Mouse (Mus musculus) layer of hippocampus, postnatal 25 days (tissue): ENCODE measurements around the gene Ino80d. TPM values are rescaled to one million over a fixed set of nuclear protein-coding genes. Genes with fewer than 3 reads are reported as not detected.
"Not testable (repeated sequence)": the region's sequence is repeated elsewhere in the genome, so short reads cannot be mapped to it uniquely, and the experiment has no call there.

ENCODE experiments used
- DNase-seq, 2 experiments: peaks; one replicate each; pipeline ENCODE4 v3.0.0; 2022; ENCODE audit warnings: mixed read lengths in 2 of 2, low spot score in 1 of 2; ENCODE audit errors: extremely low spot score in 1 of 2
- total RNA-seq, 2 experiments: library from RNA; stranded (reverse); gene quantifications; 2 replicates each; pipeline ENCODE4 v1.2.3; 2021

The Ino80d gene
- 10 to 100 TPM; 23.6 to 30.6 TPM for total RNA-seq

DNA sequence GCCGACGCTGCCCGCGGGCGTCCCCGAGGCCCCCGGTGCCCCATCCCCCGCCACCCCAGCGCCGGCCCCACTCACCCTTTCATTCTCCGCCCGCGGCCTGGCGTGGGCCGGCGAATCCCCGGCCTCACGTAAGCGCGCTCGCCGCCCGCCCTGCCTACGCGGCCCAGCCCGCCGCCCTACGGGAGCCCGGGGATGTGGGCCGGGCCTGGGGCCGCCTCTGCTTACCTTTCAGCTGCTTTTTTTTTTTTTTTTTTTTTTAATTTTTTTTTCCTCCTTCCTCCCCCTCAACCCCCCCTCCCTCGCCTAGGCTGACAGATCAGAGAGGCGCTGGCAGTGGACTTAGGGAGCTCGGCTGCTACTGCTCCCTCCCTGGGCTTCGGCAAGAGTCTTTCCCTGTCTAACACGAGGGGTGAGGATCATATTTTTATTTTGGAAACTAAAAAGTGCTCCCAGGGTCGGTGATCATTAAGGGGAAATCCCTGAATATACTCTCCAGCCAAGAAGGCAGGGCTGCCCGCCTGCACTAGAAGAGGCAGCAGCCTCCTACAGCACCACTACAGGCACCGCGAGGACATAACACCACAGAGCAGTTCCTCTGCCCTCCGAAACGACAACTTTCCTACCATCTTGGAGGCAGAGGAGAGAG lies at the start of gene Ino80d:
Gene Ino80d, minus strand, starts transcription at position 532 of the 646 bp plus-strand sequence.
- DNase-seq, result peak; percentile 59 to 69

DNA sequence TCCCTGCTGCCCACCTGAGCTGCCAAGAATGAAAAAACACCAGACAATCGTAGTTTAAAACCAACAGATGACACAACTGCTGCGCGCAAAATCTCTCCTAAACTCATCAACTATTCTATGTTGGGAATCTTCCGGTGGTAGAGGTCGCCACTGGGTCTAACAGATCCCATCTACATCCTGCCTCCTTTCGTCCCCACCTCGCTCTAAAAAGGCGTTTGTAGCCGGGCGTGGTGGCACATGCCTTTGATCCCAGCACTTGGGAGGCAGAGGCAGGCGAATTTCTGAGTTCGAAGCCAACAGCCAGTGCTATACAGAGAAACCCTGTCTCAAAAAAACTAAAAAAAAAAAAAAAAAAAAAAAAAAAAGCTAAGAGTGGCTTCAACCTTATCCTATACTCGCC lies 25.8 kb upstream of the Ino80d start:
- no peak for DNase-seq

DNA sequence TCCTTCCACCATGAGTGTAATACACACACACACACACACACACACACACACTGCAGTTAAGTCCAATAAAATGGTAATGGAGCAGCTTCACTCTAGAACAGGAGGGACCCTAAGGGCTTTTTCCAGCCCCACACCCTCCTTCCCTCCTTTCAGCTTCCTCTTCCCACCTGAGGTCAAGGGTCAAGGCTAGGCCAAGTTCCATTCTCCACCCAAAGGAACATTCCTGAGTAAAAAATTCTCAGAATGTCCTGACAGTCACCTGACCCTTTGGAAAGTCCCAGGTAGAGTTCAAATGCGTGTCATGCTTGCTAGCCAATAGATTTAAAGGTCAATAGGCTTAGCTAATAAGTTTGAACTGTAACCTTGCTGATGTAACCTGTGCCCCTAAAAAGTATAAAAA lies 24.1 kb upstream of the Ino80d start:
- DNase-seq, result not testable (repeated sequence)

DNA sequence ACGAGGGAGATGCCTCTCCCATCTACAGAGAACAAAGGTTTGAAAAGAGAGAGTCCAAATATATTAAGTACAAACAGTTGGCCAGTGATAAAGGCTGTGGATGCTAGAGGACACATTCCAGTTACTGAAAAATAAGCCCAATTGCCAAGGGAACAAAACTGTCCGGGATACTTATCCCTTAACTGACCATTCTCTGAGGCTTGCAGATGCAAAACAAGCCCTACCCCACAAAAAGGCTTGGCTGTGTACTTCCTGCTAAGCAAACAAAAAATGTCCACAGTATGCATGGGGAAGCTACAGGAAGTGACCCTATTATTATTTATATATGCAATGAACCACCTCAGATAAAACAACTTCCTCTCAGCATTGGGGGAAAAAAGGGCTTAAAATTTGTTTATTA lies 23.5 kb upstream of the Ino80d start:
- no peak for DNase-seq

DNA sequence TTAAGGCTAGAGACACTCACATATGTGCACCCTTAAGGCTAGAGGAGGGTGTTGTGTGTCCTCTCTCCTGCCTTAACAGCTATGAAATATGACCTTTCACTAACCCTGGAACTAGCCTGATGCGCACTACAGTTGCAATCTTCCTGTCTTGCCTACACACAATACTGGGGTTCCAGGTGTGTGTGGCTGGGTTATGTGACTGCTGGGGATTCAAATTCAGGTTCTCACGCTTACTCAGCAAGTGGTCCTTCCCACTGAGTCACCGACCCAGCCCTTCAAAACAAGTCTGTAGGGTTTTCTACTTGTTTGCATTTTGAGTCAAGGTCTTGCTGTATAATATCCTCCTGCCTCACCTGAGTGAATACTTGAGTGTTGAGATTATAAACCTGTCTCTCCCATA lies 20.1 kb upstream of the Ino80d start:
- DNase-seq, result no peak

DNA sequence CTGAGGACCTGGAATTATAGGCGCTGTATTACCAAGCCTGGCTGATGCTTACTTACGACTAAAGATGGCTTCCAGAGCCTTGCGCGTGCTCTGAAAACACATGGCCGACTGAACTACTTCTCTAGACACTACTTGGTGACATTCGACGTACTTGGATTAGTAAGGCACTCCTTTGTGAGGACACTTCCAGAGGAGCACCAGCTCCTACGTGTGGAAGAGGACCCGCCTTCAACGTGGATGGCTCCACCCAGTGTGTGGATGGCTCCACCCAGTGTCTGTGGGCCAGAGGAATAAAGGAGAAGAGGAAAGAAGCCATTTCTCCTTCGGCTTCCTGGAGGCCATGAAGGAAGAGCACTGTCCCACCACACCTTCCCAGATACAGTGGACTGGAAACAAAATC lies 17.3 kb upstream of the Ino80d start:
- no peak for DNase-seq

DNA sequence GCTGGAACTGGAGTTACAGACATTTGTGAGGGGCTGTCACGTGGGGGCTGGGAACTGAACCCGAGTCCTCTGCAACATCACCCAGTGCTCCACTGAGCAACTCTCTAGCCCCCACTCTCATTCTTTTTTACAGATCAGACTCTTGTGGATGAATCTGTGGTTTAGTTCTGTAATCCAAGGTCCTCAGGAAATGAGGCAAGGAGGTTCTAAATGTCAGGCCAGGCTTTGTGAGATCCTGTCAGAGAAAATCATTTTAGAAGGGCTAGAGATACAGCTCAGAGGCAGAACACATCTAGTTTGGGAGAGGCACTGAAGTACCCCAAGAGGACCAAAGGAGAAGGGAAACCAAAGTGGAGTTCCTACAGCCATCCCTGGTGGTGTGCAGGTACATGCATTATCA lies 16.4 kb upstream of the Ino80d start:
- no peak for DNase-seq

DNA sequence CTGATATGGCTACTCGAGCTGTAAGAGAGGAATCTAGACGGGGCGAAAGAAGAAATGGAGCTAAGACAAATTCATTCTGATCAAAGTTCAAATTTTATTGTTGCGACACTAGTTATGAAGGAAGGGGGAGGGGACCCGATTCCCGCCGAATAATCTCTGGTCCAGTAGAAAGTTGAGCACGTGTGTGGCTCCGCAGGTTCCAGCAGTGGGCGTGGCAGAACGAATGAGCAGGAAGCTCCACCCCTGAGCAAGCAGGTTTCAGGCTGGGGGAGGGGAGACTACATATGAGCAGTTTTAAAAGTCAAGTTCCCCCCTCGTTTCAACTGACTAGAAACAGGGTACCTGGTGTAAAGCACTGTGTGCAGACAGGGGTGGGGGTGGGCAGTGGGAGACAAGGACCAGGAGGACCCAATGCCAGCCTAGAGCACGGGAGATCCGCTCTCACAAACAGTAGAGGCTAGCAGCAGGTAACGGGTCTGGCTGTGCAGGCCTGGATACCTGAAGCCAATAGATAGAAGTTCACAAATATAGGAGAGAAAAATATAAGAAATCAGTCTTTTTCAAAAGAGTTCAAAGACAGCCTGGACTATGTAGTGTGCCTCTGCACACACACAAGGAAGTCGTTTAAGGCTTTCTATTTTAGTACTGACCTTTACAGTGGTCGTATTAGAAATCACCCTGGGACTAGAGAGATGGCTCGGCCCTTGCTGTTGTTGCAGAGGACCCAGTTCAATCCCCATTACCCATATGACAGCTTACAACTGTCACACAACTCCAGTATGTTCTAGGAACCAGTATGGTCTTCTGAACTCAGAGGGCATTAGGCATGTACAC lies 15.6 kb upstream of the Ino80d start:
- DNase-seq, result no peak

DNA sequence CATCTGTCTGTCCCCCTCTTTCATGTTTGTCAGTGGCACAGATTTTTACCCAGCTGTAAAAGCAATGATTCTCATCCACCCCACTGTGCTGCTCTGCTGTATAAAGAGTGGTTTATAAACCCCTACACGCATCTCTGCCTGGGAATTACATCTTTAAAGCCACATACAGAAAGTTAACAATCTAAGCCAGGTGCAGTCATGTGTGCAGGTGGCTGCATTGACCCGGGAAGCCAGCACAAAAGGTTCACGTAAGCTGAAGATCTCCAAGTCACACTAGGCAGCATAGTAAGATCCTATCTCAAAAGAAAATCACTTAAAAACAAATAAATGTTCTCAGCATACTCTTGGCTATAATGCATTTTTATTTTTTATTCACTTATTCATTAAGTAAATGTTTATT lies 14.8 kb upstream of the Ino80d start:
- no peak for DNase-seq

DNA sequence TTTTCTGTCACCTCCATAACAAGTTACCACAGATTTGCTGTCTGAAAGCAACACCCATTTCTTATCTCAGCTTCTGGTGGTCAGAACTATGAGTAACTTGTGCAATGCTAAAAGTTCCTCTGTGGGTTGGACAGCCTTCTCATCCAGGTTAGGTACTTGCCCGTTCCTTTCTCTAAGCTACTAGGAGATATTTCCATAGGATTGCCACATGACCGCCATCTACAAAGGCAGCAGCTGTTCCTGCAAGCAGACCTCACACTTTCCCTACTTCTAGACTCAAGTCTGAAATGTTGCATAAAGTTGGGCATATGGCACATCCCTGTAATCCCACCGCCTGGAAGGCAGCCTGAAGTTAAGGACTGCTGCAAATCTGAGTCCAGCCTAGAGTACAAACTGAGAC lies 11.7 kb upstream of the Ino80d start:
- no peak for DNase-seq

DNA sequence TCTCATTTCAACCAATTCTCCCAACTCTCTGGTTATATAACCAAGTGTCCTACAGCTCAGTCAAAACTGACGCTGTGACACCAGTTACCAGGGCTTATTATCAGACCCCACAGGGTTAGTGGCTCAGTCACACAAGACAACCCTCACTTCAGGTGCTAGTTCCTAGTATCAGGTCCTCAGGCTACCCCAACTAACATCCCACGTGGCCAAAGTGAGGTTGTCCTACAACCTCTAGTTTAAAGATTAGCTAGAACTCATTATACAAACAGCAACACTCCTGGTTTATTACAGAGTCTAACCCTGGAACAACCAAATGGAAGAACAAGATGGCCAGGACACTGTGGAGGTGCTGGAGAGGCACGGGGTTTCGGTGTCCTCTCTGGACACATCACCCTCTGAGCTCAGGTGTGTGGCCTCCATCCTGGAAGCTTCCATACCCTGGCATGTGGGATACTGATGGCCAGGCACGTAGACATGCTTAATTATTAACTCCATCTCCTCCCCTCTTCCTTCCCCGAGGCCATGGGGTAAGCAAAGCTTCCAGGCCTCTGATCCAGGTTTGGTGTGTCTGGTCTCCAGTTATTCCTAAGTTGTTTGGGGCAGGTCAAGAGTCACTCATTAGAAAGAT lies 9.5 kb upstream of the Ino80d start:
- DNase-seq, result no peak

DNA sequence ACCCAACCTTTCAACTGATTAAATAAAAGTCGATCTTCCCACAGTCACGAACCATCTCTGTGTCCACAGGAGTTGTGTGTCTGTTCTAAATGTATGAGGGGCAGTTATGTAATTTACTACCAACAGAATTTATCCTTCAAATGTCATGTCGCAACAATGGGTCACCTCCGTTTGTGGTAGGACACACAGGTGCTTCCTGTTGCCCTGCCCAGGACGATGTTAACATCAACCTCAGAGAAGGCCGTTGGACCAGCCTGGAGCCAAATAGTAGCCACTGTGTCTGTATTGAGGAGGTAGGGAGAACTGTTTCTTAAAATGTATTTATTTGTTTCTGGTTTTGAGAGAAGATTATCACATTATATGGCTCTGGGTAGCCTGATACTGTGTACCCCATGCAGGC lies 7.5 kb upstream of the Ino80d start:
- no peak for DNase-seq

DNA sequence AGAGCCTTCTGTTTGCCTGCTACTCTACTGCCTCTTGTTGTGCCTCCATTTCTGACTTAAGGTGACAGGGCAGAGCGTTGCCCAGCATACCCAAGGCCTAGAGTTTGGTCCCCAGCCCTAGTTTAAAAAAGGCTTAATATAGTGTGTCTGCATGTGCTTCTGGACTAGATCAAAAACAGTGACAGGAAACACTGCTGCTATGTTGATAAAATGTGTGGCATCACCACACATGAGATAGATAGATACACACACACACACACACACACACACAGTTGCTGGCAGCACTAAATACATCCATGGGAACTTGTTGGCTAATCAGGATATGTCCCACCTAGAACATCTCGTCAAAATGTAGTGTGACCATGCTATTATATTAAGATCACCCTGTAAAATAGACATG lies 5.9 kb upstream of the Ino80d start:
- DNase-seq, result no peak

DNA sequence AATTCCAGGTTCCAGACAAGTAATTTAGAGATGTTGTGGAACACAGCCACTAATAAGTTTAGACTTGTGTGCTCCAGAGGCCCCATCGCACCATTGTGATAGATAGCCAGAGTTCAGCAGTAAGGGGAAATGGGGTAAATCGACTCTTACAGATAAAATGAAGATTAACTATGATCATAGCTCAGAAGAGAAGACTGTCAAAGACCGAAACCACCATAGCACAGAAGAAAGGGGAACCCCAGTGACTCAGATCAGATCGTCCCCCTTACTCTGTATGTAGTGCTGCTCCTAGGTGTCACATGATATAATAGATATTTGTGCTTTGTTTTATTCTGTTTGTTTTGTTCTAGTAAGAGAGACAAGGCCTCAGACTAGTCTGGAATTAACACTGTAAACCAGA lies 5.2 kb upstream of the Ino80d start:
- DNase-seq, result no peak

DNA sequence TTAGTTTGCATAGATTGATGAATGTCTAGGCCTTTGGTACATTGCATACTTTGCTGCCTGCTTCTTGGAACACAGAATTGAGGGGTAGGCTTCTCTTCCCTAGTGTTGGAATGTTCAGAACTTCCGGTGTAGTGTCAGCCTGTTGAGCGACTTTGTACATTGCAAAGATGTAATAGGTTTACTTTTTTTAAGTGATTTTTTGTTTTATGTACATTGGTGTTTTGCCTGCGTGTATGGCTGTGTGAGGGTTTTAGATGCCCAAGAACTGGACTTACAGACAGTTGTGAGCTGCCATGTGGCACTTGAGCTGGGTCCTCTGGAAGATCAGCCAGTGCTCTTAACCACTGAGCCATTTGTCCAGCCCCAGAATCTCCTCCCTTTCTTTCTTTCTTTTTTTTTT lies 1.1 kb upstream of the Ino80d start:
- DNase-seq, result no peak

DNA sequence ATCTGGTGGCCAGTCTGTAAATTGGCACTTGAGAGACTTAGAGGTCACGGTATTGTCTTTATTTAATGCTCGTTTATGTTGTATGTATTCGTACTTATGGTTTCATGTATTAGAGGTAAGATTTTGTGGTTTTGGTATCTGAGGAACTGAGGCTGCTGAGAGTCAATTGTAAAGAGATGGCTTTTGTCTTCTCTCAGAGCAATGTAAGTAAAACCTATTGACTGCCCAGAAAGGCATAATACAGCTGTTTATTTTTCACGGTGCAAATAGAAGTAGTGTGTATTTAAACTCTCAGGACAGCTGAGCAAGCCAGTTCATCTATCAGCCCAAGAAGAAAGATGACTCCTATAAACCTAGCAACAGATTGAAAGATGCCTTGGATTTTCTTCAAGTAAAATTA lies 629 bp upstream of the Ino80d start:
- DNase-seq, result no peak

DNA sequence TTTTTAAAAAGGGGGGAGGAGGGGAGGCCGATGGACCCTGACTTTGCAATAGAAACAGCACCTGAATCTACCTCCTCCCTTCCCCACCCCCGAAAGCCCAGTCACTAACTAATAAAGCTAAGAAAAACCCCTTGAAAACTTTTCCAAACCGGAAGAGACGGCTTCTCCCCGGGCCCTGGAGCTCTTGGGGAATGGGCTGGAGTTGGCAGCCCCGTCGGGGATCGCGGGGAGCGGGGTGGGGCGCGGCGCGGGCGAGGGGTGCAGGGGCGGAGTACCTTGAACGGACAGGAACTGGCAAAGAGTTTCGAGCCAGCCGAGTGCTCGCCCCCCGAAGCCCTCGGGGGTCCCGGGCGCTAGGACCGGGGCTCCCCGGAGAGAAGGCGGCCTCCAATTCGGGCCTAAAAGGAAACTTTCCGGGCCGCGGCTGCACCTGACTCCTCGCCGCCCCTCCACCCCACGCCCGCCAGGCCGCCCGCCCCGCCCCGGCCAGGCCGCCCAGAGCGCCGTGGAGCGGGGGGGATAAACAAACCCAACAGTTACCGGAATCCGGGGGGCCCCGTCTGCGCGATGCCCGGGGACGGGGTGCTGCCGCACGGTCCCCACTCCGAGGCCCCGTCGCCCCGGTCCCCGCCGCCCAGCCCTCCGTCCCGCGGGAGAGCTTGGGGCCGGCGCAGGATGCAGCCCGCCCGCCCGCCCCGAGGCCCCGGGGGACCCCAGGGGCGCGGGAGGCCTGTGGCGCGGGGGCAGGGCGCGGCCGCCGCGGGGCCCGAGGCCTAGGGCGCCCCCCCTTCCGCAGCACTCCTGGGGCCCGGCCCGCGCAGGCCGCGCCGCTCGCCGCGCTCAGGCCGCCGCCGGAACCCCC lies 962 bp downstream of the Ino80d start:
- DNase-seq, result peak; percentile 40 to 49

DNA sequence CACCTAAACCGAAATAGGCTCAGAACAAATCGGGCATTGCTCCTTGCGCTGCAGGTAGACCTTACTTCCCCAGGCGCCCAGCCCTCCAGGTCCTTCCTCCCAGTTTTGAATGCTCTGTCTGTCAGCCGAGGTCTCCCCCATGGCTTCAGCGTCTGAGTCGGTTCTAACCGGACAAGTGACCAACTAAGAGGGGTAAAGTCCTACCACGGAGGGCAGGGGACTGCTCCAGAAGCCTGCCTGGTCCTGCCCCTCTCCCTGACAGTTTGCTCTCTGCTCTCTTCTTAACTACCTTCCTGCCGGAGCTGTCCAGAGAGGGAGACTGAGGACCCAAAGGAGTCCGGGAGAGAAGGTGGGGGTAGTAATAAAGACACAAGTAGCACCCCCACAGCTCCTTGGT lies 1.6 kb downstream of the Ino80d start:
- DNase-seq, result peak; percentile 8 to 29

DNA sequence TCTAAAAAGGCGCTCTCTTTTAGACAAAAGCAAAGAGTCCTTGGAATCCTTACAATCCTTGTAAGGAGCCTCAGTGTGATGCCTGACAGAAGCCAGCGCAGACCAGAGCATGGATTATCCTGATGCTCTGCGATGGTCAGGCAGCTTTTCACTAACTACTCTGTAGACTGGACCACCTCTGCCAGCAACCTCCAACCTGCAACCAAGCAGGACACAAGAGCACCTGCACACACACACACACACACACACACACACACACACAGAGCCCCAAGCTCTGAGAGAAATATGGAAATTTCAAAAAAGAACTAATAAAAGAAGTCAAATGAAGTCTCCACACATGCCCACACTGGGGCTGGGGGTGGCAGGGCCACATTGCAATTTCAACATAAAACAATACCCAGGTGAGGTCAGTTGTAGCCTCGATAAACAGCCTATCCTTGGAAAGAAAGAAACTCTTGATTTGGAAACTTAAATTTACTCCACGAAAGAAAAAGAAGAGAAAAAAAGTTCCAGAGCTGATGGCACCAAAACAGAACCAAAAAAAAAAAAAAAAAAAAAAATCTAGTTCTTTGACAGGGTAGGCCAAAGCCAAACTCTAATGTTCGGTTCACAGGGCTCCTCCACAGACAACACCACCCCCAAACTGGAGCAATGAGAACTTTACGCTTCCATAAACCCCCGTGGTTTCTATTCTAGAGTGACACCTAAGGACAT lies 2.2 kb downstream of the Ino80d start:
- no peak for DNase-seq
